Mouse (Mus musculus) inflammation-experienced regulatory T-cells, adult 6 months (primary cell): ENCODE measurements around the gene Gm20219. TPM values are rescaled to one million over a fixed set of nuclear protein-coding genes. Genes with fewer than 3 reads are reported as not detected.

Experiments
- ATAC-seq: one replicate; pipeline ENCODE4 v1.8.0; 2017
- polyA plus RNA-seq, 3 experiments: library from polyadenylated mRNA; unstranded; fragments of 100-300 nt; shearing (Covaris generic); gene quantifications; one replicate each; pipeline ENCODE4 v1.2.1; 2017

The Gm20219 gene
- polyA plus RNA-seq, 3 experiments from 2014 or later = 0.67 to 4.4 (median 3.5) TPM

GRCm38 (mm10) chr17:56552781-56553363, 1.3 kb downstream of the Gm20219 start:
- ATAC-seq = peak; percentile 90

GRCm38 (mm10) chr17:56551841-56552581, 2.2 kb downstream of the Gm20219 start:
- ATAC-seq = no peak

GRCm38 (mm10) chr17:56550784-56551475, 3.3 kb downstream of the Gm20219 start:
- ATAC-seq = no peak

GRCm38 (mm10) chr17:56548605-56549105, 5.5 kb downstream of the Gm20219 start:
- ATAC-seq = no peak

- ATAC-seq = no peak
These were observed 6.2 kb downstream of the Gm20219 start for GRCm38 (mm10) chr17:56547846-56548604.

- ATAC-seq = no peak
These were observed 6.9 kb downstream of the Gm20219 start for GRCm38 (mm10) chr17:56547116-56547845.

- no peak for ATAC-seq
These were observed 7.6 kb downstream of the Gm20219 start for GRCm38 (mm10) chr17:56546576-56546975.

GRCm38 (mm10) chr17:56545945-56546344, 8.2 kb downstream of the Gm20219 start:
- no peak for ATAC-seq

GRCm38 (mm10) chr17:56544699-56545387, 9.3 kb downstream of the Gm20219 start:
- ATAC-seq = no peak

- no peak for ATAC-seq
These were observed 10.4 kb downstream of the Gm20219 start for GRCm38 (mm10) chr17:56543684-56544224.

- ATAC-seq = no peak
These were observed 11.5 kb downstream of the Gm20219 start for GRCm38 (mm10) chr17:56542736-56543135.

GRCm38 (mm10) chr17:56540562-56540975, 13.6 kb downstream of the Gm20219 start:
- no peak for ATAC-seq

GRCm38 (mm10) chr17:56537912-56538311, 16.3 kb downstream of the Gm20219 start:
- ATAC-seq = no peak

GRCm38 (mm10) chr17:56536874-56537273, 17.3 kb downstream of the Gm20219 start:
- no peak for ATAC-seq

GRCm38 (mm10) chr17:56536192-56536591, 18.0 kb downstream of the Gm20219 start:
- no peak for ATAC-seq

GRCm38 (mm10) chr17:56524943-56525342, 29.2 kb downstream of the Gm20219 start:
- no peak for ATAC-seq

- ATAC-seq = no peak
These were observed 31.4 kb downstream of the Gm20219 start for GRCm38 (mm10) chr17:56522744-56523143.

- no peak for ATAC-seq
These were observed 38.3 kb downstream of the Gm20219 start for GRCm38 (mm10) chr17:56515690-56516410.

- ATAC-seq = no peak
These were observed 39.3 kb downstream of the Gm20219 start for GRCm38 (mm10) chr17:56514916-56515315.

- no peak for ATAC-seq
These were observed 39.9 kb downstream of the Gm20219 start for GRCm38 (mm10) chr17:56514330-56514729.
